Mouse (Mus musculus) midbrain, embryonic 10.5 days (tissue): ENCODE data around the gene Rpsa. TPM values are rescaled to one million over a fixed set of nuclear protein-coding genes. Genes with fewer than 3 reads are reported as not detected.
A peak's percentile ranks its signal among the peaks of the same experiment; 100 is the strongest.
"Not testable (repeated sequence)": the region's sequence is repeated elsewhere in the genome, so short reads cannot be mapped to it uniquely, and the experiment has no call there.

ENCODE experiments used
- DNase-seq: peaks from one replicate; pipeline ENCODE4 v3.0.0-alpha.2; 2017; ENCODE audit warnings: low spot score
- H3K27ac ChIP-seq: fragments of 300-500 bp; sonication (generic); replicated peaks from 2 replicates; pipeline ENCODE4 v1.5.1; 2016; ENCODE audit warnings: mild to moderate bottlenecking
- H3K27me3 ChIP-seq: fragments of 300-500 bp; sonication (generic); 2 replicates; pipeline ENCODE4 v1.6.1; 2016; ENCODE audit warnings: low read depth, mild to moderate bottlenecking; ENCODE audit not compliant: poor library complexity, severe bottlenecking
- H3K36me3 ChIP-seq: fragments of 300-500 bp; sonication (generic); 2 replicates; pipeline ENCODE4 v1.6.1; 2016; ENCODE audit warnings: mild to moderate bottlenecking, moderate library complexity
- H3K4me1 ChIP-seq: fragments of 300-500 bp; sonication (generic); 2 replicates; pipeline ENCODE4 v1.6.1; 2016
- H3K4me3 ChIP-seq: fragments of 300-500 bp; sonication (generic); 2 replicates; pipeline ENCODE4 v1.5.1; 2016; ENCODE audit warnings: mild to moderate bottlenecking, moderate library complexity
- H3K9me3 ChIP-seq: fragments of 300-500 bp; sonication (generic); replicated peaks from 2 replicates; pipeline ENCODE4 v1.6.1; 2016; ENCODE audit warnings: mild to moderate bottlenecking
- WGBS: fragments of 180-500 bp; shearing (Covaris S2); methylation state at CpG from one replicate; pipeline ENCODE4 v1.1.7; 2016; 5-methylcytosine and 5-hydroxymethylcytosine counted together
- polyA plus RNA-seq: library from polyadenylated mRNA; unstranded; fragments of >200 nt; fragmentation: Nextera tagmentation; extraction: Ambion mirVana; gene quantifications from 2 replicates; pipeline ENCODE4 v1.2.1, GENCODE M21; 2016

Rpsa gene
- polyA plus RNA-seq, 1 experiment from 2014 or later, result 1,575 TPM

DNA sequence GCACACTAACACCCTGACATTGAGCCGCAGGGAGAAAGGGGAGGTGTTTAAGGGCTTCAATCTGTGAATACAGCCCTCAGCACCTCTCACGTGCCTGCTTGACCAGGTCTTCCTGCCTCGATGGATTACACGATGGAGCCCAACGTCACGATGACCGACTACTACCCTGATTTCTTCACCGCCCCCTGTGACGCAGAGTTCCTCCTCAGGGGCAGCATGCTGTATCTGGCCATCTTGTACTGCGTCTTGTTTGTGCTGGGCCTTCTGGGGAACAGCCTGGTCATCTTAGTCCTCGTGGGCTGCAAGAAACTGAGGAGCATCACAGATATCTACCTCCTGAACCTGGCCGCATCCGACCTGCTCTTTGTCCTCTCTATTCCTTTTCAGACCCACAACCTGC is 33.8 kb upstream of the Rpsa start:
- no peak for DNase-seq
- 86% methylated on average over 13 of the region's 13 CpGs for WGBS
- no peaks in the 10 kb centered on the region for H3K36me3 ChIP-seq
- H3K4me3 ChIP-seq, result no peak overlapping the region
- no peaks in the 10 kb centered on the region for H3K9me3 ChIP-seq
- H3K4me1 ChIP-seq, result no peaks in the 10 kb centered on the region
- no peaks in the 10 kb centered on the region for H3K27me3 ChIP-seq
- H3K27ac ChIP-seq, result no peak overlapping the region

DNA sequence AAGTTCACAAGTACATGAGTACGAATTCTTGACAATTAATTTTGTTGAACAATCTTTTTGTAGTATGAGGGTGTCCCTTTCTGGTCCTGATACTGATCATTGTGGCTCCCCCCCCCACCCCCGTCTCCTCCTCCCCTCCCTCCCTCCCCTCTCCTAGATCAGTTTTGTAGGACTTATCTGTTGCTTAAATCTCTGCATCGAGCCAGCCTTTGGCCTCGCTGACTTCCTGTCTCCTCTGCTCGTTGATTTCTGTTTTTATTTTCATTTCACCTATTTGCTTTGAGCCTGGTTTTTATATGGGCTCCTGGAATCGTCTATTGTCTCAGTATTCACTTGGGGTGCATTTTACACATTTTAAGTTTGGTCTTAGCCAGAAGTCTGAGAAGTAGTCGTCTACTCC is 31.6 kb upstream of the Rpsa start:
- DNase-seq, result no peak
- no peaks in the 10 kb centered on the region for H3K9me3 ChIP-seq
- H3K27ac ChIP-seq, result no peak overlapping the region
- no peak overlapping the region for H3K4me3 ChIP-seq
- H3K4me1 ChIP-seq, result no peaks in the 10 kb centered on the region
- H3K27me3 ChIP-seq, result no peaks in the 10 kb centered on the region
- no peaks in the 10 kb centered on the region for H3K36me3 ChIP-seq
- WGBS, result 75% methylated on average over 7 of the region's 7 CpGs

DNA sequence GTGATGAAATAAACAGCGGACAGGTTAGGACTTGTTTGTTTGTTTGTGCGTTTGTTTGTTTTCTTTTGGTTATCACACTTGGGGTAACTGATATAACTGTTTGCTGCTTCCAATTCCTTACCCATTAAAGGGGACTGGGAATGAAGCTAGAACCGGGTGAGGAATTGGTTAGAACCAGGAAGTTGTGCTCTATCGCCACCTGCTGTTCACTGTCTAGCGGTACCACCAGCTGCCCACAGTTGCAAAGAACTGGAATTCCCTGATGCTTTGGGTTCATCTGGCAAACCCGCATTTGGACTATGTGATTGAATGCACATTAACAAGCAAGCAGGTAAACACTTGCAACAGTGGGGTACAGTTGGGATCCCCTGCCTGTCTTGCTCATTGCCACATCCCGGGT is 28.8 kb upstream of the Rpsa start:
- Histone ChIP-seq H3K36me3 (no peaks in the 10 kb centered on the region), H3K4me3 (no peak overlapping the region), H3K27ac (no peak overlapping the region), H3K9me3 (peaks cover 10% of the 10 kb centered on the region), H3K27me3 (no peaks in the 10 kb centered on the region), H3K4me1 (no peaks in the 10 kb centered on the region)
- 22% methylated on average over 7 of the region's 7 CpGs for WGBS
- DNase-seq, result peak; percentile 55

DNA sequence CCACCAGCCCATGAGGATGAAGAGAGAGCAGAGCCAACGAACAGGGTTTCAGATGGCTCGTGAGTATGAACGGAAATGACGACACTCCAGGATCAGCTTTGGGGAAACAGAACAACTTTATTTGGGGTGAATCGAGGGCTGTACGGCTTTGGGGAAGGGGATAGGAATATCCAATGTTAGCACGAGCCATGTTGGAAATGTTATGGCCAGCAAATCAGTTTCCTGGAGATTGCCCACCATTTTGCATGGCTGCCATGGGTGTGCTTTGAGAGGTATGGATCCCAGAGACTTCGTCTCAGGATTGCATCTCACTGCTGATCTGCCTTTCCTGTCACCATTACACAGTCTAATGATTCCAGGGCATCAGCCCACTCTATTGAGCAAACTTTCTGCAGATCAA is 28.2 kb upstream of the Rpsa start:
- Histone ChIP-seq H3K27me3 (no peaks in the 10 kb centered on the region), H3K4me3 (no peak overlapping the region), H3K36me3 (no peaks in the 10 kb centered on the region), H3K4me1 (no peaks in the 10 kb centered on the region), H3K27ac (no peak overlapping the region), H3K9me3 (peaks cover 15% of the 10 kb centered on the region)
- 91% methylated on average over 8 of the region's 8 CpGs for WGBS
- DNase-seq, result no peak

DNA sequence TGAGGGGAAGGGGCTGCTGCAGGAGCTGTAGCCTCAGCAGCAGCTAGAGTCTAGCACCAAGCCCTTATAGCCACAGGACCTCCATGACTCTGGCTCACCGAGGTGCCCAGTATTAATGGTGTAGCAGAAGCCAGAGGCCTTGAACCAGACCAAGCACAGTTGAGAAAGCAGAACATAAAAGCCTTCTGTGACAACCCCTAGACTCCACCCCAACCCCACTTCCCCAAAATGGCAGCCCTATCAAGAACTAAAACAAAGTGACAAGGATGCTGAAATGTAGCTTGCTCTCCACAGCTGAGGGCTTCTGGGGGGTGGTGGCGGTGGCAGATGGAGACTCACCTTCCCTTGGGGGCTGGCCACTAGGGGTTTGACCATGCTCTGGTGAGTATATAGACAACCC is 26.3 kb upstream of the Rpsa start:
- H3K4me1 ChIP-seq, result no peaks in the 10 kb centered on the region
- DNase-seq, result no peak
- H3K27ac ChIP-seq, result no peak overlapping the region
- no peaks in the 10 kb centered on the region for H3K27me3 ChIP-seq
- no peaks in the 10 kb centered on the region for H3K36me3 ChIP-seq
- WGBS, result 86% methylated on average over 2 of the region's 2 CpGs
- H3K9me3 ChIP-seq, result peaks cover 15% of the 10 kb centered on the region
- H3K4me3 ChIP-seq, result no peak overlapping the region

DNA sequence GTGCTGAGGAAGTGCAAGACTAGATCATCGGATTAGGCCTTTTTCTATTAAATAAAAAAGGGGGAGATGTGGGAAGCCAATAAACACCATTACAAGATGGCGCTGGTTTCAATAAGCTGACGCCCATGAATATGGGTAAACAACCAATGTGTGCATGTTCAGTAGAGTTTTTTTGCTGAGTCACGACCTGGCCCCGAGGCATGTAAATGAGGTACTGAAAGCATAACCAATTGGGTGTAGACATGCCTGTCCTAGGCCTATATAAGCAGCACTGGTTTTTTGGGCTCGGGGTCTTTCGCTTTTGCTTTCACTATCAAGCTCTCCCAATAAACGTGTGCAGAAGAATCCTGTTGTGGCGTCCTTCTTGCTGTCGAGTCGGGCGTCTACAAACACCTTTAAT is 18.5 kb upstream of the Rpsa start:
- not testable (repeated sequence) for H3K4me1 ChIP-seq
- WGBS, result 95% methylated on average over 12 of the region's 12 CpGs

DNA sequence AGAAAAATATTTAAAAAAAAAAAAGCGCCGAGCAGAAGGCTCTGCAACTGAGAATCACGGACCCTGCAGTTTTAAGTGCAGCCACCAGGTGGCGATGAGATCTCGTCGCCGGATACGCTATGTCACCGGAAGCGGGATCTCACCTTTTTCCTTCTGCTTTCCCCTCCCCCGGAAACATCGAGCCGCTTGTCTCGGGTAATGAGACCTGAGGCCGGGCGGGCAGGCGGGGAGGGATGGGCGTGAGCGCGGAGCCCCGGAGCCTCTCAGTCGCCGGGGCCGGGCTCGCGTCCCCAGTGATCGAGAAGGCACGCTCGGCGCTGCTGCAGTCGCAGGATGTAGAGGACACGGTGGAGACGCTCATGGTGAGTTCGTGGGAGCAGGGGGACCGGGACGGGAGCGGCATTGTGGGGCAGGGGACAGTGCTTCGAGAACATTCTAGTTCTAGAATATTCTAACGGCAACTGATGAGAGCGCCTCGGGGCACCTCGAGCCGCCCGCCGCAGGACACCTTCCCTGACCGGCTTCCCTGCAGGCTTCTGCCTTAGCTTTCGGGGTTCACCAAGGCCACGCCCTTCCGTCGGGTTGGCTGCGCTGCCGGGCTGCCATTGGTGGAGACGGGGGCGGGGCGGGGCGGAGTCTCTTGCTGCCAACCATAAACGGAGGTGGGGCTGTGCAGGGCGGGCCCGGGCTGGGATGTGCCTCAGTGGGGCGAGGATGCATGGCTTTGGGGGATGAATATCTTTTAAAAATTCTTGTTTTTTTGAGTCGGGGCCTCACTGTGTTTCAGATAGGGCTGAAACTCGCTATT is 17.1 kb upstream of the Rpsa start, which contains the start of gene Slc25a38:
Gene Slc25a38, plus strand, starts transcription at position 164 of the 808 bp plus-strand sequence.
- WGBS, result 2% methylated on average over 62 of the region's 62 CpGs
- peak within 1 kb of the TSS; percentile 71 for H3K4me3 ChIP-seq
- peak; percentile 93 for DNase-seq
- H3K4me1 ChIP-seq, result peaks cover 10% of the 10 kb centered on the region
- H3K36me3 ChIP-seq, result no peaks in the 10 kb centered on the region
- no peaks in the 10 kb centered on the region for H3K27me3 ChIP-seq
- peak within 1 kb of the TSS; percentile 88 for H3K27ac ChIP-seq
- no peaks in the 10 kb centered on the region for H3K9me3 ChIP-seq

More for the DNA sequence above, 18.5 kb upstream of the Rpsa start:
- not testable (repeated sequence) for H3K27me3 ChIP-seq, H3K4me3 ChIP-seq, H3K9me3 ChIP-seq, H3K27ac ChIP-seq, H3K36me3 ChIP-seq, DNase-seq

DNA sequence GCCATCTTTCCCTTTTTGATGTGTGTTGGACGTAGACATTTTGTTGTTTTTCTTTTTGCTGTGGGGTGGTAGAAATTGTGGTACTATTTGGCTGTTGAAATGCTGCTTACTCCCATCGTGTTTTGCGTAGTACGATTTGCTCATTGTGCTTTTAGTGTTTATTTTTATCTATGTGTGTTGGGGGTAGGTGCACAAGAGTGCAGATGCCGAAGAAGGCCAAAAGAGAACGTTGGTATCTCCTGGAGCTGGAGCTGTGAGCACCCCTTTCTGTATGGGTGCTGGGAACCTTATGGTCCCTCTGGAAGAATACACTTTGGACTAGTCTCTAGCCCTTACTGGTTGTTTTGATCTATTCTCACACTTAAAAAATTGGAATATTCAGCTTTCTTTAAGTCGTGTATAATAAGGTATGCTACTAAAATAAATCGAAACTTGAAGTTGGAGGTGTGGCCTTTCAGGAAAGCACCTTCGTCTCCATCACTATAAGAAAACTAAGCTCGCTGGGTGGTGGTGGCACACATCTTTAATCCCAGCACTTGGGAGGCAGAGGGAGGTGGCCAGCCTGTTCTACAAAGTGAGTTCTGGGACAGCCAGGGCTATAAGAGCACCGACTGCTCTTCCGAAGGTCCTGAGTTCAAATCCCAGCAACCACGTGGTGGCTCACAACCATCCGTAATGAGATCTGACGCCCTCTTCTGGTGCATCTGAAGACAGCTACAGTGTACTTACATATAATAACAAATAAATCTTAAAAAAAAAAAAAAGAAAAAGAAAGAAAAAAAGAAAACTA is 16.1 kb upstream of the Rpsa start:
- H3K9me3 ChIP-seq, result no peaks in the 10 kb centered on the region
- H3K27ac ChIP-seq, result peak overlapping the region; percentile 88
- peaks cover 10% of the 10 kb centered on the region for H3K4me1 ChIP-seq
- 84% methylated on average over 15 of the region's 15 CpGs for WGBS
- no peaks in the 10 kb centered on the region for H3K27me3 ChIP-seq
- H3K4me3 ChIP-seq, result peak overlapping the region; percentile 71
- H3K36me3 ChIP-seq, result no peaks in the 10 kb centered on the region
- no peak for DNase-seq

DNA sequence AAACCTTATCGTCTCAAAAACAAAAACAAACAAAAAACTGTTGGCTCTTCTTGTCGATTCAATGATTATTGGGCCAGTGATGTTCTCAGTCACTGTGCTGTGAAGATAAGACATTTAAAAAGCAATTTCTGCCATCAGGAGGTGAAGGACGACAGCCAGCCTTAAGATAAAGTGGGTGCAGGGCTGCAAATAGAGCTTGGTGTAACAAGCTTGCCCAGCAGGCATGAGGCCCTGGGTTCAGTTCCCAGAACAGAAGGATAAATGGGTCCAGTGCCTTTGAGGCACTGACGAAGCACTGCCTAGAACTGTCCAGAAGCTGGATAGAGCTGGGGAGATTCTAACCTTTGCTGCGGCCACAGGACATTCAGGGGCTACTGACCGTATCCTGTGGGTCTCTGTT is 15.0 kb upstream of the Rpsa start:
- Histone ChIP-seq H3K36me3 (peaks cover 5% of the 10 kb centered on the region), H3K27me3 (no peaks in the 10 kb centered on the region), H3K4me3 (no peak overlapping the region), H3K4me1 (peaks cover 10% of the 10 kb centered on the region), H3K27ac (no peak overlapping the region), H3K9me3 (no peaks in the 10 kb centered on the region)
- no peak for DNase-seq
- WGBS, result 88% methylated on average over 6 of the region's 6 CpGs

DNA sequence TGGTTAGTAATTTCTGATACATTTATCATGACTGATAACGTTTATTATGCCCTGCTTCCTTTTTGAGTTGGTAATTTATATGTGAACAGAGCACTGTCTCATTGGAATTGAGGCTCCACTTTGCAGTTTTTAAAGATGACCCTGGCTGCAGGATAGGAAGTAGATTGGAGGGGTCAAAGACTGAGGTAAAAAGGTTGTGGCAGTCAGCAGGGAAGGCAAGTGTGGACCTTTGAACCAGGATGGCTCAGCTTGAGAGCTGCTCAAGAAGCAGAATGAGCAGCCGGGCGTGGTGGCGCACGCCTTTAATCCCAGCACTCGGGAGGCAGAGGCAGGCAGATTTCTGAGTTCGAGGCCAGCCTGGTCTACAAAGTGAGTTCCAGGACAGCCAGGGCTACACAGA is 14.0 kb upstream of the Rpsa start:
- Histone ChIP-seq H3K27me3 (no peaks in the 10 kb centered on the region), H3K4me3 (no peak overlapping the region), H3K9me3 (no peaks in the 10 kb centered on the region), H3K27ac (no peak overlapping the region), H3K4me1 (peaks cover 10% of the 10 kb centered on the region), H3K36me3 (peaks cover 15% of the 10 kb centered on the region)
- no peak for DNase-seq
- WGBS, result 95% methylated on average over 7 of the region's 7 CpGs

DNA sequence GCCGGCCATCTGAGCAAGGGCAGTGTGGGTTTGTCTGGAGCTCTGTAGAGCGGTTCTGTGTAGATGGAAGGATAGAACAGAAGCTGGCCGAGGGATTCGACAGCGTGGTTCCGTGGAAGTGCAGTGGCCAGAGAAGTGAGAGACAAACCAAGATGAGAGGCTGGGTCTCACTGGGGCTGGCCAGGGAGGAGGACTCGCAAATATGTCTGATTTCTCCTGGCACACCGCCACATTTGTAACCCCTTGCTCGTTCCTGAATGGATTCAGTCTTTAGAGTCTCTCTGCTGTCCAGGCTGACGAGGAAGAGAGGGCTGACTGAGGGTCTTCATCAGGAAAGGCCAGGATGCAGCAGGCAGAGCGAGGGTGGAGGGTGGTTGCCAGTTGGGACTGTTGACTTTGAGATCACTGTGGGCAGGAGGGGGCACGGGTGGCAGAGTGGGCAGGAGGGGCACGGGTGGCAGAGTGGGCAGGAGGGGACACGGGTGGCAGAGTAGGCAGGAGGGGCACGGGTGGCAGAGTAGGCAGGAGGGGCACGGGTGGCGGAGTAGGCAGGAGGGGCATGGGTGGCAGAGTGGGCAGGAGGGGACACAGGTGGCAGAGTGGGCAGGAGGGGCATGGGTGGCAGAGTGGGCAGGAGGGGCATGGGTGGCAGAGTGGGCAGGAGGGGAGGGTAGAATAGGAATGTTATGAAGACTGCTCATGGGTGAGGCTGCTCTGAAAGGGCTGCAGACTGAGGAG is 13.3 kb upstream of the Rpsa start:
- 91% methylated on average over 17 of the region's 17 CpGs for WGBS
- no peak for DNase-seq

DNA sequence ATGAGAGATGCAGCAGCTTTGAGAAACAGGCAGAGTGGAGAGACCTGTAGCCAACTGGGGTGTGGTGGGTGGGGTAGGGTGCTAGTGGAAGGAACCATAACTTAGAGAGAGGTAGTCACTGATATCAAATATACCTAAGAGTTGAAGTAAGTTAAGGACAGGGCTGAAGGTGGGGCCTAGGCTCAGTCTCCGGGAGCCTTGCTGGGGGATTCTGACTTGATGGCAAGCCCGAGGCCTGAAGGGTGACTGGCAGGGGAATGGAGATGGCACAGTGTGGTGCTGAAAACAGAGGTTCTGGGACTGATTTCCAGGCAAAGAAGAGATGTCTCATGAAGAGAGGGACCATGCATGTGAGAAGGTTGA is 12.7 kb upstream of the Rpsa start:
- Histone ChIP-seq H3K4me3 (no peak overlapping the region), H3K4me1 (peaks cover 10% of the 10 kb centered on the region), H3K36me3 (peaks cover 28% of the 10 kb centered on the region), H3K9me3 (no peaks in the 10 kb centered on the region), H3K27ac (no peak overlapping the region), H3K27me3 (no peaks in the 10 kb centered on the region)
- WGBS, result 93% methylated on average over 2 of the region's 2 CpGs
- no peak for DNase-seq

More for the DNA sequence above, 13.3 kb upstream of the Rpsa start:
- Histone ChIP-seq H3K4me1 (peaks cover 10% of the 10 kb centered on the region), H3K27ac (peak overlapping the region; percentile 19; the same call in 1 of the 2 replicates), H3K9me3 (no peaks in the 10 kb centered on the region), H3K36me3 (peaks cover 23% of the 10 kb centered on the region), H3K4me3 (no peak overlapping the region), H3K27me3 (no peaks in the 10 kb centered on the region)
